Mouse (Mus musculus): ENCODE measurements around the gene Ncln. TPM values are rescaled to one million over a fixed set of nuclear protein-coding genes. Genes with fewer than 3 reads are reported as not detected.
"Not testable (repeated sequence)": the region's sequence is repeated elsewhere in the genome, so short reads cannot be mapped to it uniquely, and the experiment has no call there.

Ncln gene
- total RNA-seq, 1 experiment from 2014 or later, result 52.9 TPM

DNA sequence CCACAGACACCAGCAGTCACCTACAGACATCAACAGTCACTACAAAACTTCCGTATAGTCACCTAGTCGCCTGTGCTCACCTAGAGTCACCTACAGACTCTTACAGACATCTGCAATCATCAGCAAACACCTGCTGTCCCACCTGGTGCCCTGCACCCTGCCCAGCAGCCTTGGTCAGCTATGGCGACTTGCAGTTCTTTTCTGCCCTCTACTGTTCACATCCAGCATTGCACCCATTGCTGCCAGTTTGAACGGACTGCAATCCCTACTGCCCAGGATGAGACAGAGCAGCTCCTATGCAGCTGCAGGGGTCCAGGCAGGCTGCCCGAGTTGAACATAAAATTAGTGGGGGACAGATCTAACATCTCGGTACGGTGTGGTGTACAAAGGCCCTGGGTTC lies 46.1 kb downstream of the Ncln start:
- ATAC-seq (replicated peaks; ENCODE audit: low read depth, poor library complexity, severe bottlenecking), result peak; percentile 88

DNA sequence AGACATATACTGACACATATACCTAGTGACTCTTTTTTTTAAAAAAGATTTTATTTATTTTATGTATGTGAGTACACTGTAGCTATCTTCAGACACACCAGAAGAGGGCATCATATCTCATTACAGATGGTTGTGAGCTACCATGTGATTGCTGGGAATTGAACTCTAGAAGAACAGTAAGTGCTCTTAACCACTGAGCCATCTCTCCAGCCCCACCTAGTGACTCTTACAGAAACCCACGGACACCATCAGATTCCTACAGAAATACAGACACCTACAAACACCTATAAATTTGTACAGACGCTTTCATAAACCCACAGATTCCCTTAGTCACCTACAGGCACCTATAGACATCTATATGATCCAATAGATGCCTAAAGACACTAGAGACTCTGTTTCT lies 50.7 kb downstream of the Ncln start:
- ATAC-seq (replicated peaks; ENCODE audit: low read depth, poor library complexity, severe bottlenecking), result not testable (repeated sequence)

DNA sequence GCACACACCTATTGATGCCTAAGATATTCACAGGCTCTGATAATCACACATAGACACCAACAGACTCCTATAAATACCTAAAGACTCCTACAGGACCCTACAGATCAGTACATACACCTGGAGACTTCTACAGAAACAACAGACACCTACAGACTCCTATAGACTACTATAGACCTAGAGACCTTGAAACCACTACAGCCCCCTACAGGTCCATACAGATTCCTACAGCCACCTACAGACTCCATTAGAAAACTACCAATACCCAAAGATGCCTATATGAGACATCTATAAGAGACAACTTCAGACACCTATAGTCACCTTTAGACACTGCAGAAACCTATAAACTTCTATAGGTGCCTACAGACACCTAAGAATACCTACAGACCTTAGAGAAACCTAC lies 55.2 kb downstream of the Ncln start:
- peak; percentile 89 for ATAC-seq (replicated peaks; ENCODE audit: low read depth, poor library complexity, severe bottlenecking)

Other genes starting within 250 kb of the Ncln start
- gene Matk, start 243.5 kb downstream of the Ncln start, total RNA-seq (2017), result 19.7 and 20.3 TPM in 2 replicates
- gene Mrpl54, start 229.5 kb downstream of the Ncln start, total RNA-seq (2017), result 132 and 198 TPM in 2 replicates
- gene Apba3, start 229.4 kb downstream of the Ncln start, total RNA-seq (2017), result 12.1 and 14.5 TPM in 2 replicates
- gene Tjp3, start 204.8 kb downstream of the Ncln start, total RNA-seq (2017), result 3.5 and 4.4 TPM in 2 replicates
- 24.4 and 36.8 TPM in 2 replicates for gene Pip5k1c, start 203.4 kb downstream of the Ncln start, total RNA-seq (2017)
- gene Cactin, start 175.3 kb downstream of the Ncln start, total RNA-seq (2017), result 27.9 and 35.1 TPM in 2 replicates
- 3.4 and 4.2 TPM in 2 replicates for gene Tbxa2r, start 167.7 kb downstream of the Ncln start, total RNA-seq (2017)
- gene Gipc3, start 153.1 kb downstream of the Ncln start, total RNA-seq (2017), result not detected in 2 replicates
- gene Hmg20b, start 145.9 kb downstream of the Ncln start, total RNA-seq (2017), result 33.2 and 35.5 TPM in 2 replicates
- 8.7 and 17.4 TPM in 2 replicates for gene Mfsd12, start 138.9 kb downstream of the Ncln start, total RNA-seq (2017)
- gene 4930404N11Rik, start 130.6 kb downstream of the Ncln start, total RNA-seq (2017), result 0.23 TPM in 1 of 2 replicates, not detected in the other
- gene Fzr1, start 117.9 kb downstream of the Ncln start, total RNA-seq (2017), result 21.9 and 24.8 TPM in 2 replicates
- 34.7 and 50.7 TPM in 2 replicates for gene Dohh, start 112.0 kb downstream of the Ncln start, total RNA-seq (2017)
- 0.19 and 2.4 TPM in 2 replicates for gene Gm48551, start 111.9 kb downstream of the Ncln start, total RNA-seq (2017)
- gene Gm48552, start 107.4 kb downstream of the Ncln start, total RNA-seq (2017), result 1.6 TPM in 1 of 2 replicates, not detected in the other
- 5.0 and 13.2 TPM in 2 replicates for gene Smim24, start 103.3 kb downstream of the Ncln start, total RNA-seq (2017)
- 13.7 and 18.2 TPM in 2 replicates for gene Nfic, start 40.8 kb downstream of the Ncln start, total RNA-seq (2017)
- 0.14 TPM in 1 of 2 replicates, not detected in the other for gene Celf5, start 13.7 kb downstream of the Ncln start, total RNA-seq (2017)
- 10.3 and 14.4 TPM in 2 replicates for gene S1pr4, start 3.7 kb upstream of the Ncln start, total RNA-seq (2017)
- gene Gna15, start 27.8 kb upstream of the Ncln start, total RNA-seq (2017), result 30.6 and 39.1 TPM in 2 replicates
- 5.0 and 5.7 TPM in 2 replicates for gene Gna11, start 48.8 kb upstream of the Ncln start, total RNA-seq (2017)
- 134 and 183 TPM in 2 replicates for gene Aes, start 63.1 kb upstream of the Ncln start, total RNA-seq (2017)
- gene Tle2, start 78.2 kb upstream of the Ncln start, total RNA-seq (2017), result 1.5 and 3.3 TPM in 2 replicates
- 8.4 and 26.1 TPM in 2 replicates for gene Tle6, start 104.7 kb upstream of the Ncln start, total RNA-seq (2017)
- 1.4 and 2.1 TPM in 2 replicates for gene BC025920, start 109.9 kb upstream of the Ncln start, total RNA-seq (2017)
- gene Sirt6, start 131.4 kb upstream of the Ncln start, total RNA-seq (2017), result 3.7 and 5.2 TPM in 2 replicates
- gene Ankrd24, start 132.1 kb upstream of the Ncln start, total RNA-seq (2017), result 8.1 and 10.6 TPM in 2 replicates
- 3.6 and 5.5 TPM in 2 replicates for gene Gm10778, start 152.7 kb upstream of the Ncln start, total RNA-seq (2017)
- gene Zfp433, start 208.4 kb upstream of the Ncln start, total RNA-seq (2017), result 20.1 and 22.7 TPM in 2 replicates

Data from common myeloid progenitor, adult 5-6 weeks (primary cell).